Mouse (Mus musculus): ENCODE results near the gene Adam23. TPM values are rescaled to one million over a fixed set of nuclear protein-coding genes. Genes with fewer than 3 reads are reported as not detected.

The Adam23 gene
- polyA plus RNA-seq, 1 experiment from 2014 or later = 9.3 TPM

DNA sequence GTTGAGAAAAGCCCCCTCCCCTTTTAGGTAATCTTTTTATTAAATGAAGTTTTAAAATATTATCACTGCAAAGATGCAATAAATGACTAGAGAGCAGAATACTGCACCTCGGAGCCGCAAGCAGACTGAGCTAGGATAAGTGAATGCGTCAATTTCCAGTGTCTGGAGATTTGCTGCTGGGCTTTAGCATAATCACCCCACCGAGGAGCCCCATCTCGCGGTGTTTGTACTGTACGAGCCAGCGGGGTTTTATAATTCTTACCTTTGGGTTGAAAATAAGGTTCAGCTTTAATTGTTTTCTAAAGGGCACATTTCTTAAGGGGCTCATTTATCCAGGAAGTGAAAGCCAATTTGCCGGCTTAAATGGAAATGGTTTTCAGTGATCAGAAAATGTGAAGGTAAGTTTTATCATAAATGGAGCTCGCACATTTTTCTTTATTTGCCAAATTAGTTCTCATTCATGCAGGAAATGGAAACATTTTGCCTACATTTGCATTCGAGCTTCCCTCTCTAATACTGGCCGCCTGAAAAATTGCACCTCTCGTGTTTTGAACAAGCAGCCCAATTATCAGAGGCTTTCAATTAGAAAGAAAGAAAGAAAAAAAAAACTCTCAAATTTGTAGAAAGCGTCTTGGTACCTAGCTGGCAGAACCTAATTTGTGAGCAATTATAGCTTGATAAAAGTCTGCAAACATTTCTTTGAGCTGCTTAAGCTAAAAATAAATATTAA is 94.4 kb downstream of the Adam23 start:
- no peak overlapping the region for H3K4me2 ChIP-seq (ENCODE audit: low read depth, low read length)
- H3K4me3 ChIP-seq (ENCODE audit: low read depth, low read length) = no peak overlapping the region
- DNase-seq (ENCODE audit: low spot score) = peak; percentile 13
- H3K9me3 ChIP-seq (ENCODE audit: control insufficient read depth, low read length) = no peaks in the 10 kb centered on the region
- ATAC-seq (ENCODE audit: low read depth) = no peak
- H3K4me1 ChIP-seq (ENCODE audit: control insufficient read depth, insufficient read depth, low read length) = no peaks in the 10 kb centered on the region
- WGBS = 55% methylated on average over 14 of the region's 14 CpGs
- H3K27ac ChIP-seq (replicated peaks; ENCODE audit: low read depth, low read length) = no peak overlapping the region
- H3K9ac ChIP-seq (ENCODE audit: low read depth, low read length) = no peak overlapping the region
- H3K36me3 ChIP-seq (ENCODE audit: control insufficient read depth, insufficient read depth, low read length) = no peaks in the 10 kb centered on the region
- no peaks in the 10 kb centered on the region for H3K27me3 ChIP-seq (replicated peaks; ENCODE audit: control insufficient read depth, insufficient read depth, low read length)

DNA sequence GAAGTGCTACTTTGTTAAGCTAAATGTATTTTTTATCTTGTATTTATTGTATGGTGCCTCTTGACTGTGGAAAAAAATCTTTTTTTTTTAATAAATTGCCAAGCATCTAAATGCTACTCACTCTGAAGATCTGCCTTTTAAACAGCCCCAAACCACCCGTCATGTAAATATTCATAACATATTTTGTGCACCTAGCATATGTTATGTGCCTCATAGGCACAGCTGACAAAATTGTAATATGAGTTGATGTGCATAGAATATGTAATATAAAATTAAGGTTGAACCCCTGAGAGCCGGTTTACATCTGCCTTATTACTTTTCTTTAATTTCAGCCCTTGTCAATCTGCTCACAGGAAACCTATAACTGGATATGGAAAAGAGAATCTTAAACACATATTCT is 98.4 kb downstream of the Adam23 start:
- Histone ChIP-seq H3K4me1 (ENCODE audit: control insufficient read depth, insufficient read depth, low read length) (no peaks in the 10 kb centered on the region), H3K9me3 (ENCODE audit: control insufficient read depth, low read length) (no peaks in the 10 kb centered on the region), H3K27me3 (replicated peaks; ENCODE audit: control insufficient read depth, insufficient read depth, low read length) (no peaks in the 10 kb centered on the region), H3K4me2 (ENCODE audit: low read depth, low read length) (no peak overlapping the region), H3K36me3 (ENCODE audit: control insufficient read depth, insufficient read depth, low read length) (no peaks in the 10 kb centered on the region), H3K27ac (replicated peaks; ENCODE audit: low read depth, low read length) (no peak overlapping the region), H3K9ac (ENCODE audit: low read depth, low read length) (no peak overlapping the region), H3K4me3 (ENCODE audit: low read depth, low read length) (no peak overlapping the region)
- no peak for DNase-seq (ENCODE audit: low spot score)
- 67% methylated on average over 2 of the region's 2 CpGs for WGBS
- no peak for ATAC-seq (ENCODE audit: low read depth)

- Histone ChIP-seq H3K4me1 (ENCODE audit: control insufficient read depth, insufficient read depth, low read length) (peaks cover 16% of the 10 kb centered on the region; the same call in 1 of the 2 replicates), H3K36me3 (ENCODE audit: control insufficient read depth, insufficient read depth, low read length) (no peaks in the 10 kb centered on the region), H3K27ac (replicated peaks; ENCODE audit: low read depth, low read length) (no peak overlapping the region), H3K27me3 (replicated peaks; ENCODE audit: control insufficient read depth, insufficient read depth, low read length) (no peaks in the 10 kb centered on the region), H3K4me2 (ENCODE audit: low read depth, low read length) (no peak overlapping the region; the same call in 1 of the 2 replicates), H3K9me3 (ENCODE audit: control insufficient read depth, low read length) (no peaks in the 10 kb centered on the region), H3K4me3 (ENCODE audit: low read depth, low read length) (no peak overlapping the region), H3K9ac (ENCODE audit: low read depth, low read length) (no peak overlapping the region)
- DNase-seq (ENCODE audit: low spot score) (peak; percentile 43), ATAC-seq (ENCODE audit: low read depth) (peak; percentile 62; the same call in 1 of the 2 replicates)
- WGBS = 22% methylated on average over 5 of the region's 5 CpGs
Observed at GRCm38 (mm10) chr1:63553039-63553438, 107.3 kb downstream of the Adam23 start.

DNA sequence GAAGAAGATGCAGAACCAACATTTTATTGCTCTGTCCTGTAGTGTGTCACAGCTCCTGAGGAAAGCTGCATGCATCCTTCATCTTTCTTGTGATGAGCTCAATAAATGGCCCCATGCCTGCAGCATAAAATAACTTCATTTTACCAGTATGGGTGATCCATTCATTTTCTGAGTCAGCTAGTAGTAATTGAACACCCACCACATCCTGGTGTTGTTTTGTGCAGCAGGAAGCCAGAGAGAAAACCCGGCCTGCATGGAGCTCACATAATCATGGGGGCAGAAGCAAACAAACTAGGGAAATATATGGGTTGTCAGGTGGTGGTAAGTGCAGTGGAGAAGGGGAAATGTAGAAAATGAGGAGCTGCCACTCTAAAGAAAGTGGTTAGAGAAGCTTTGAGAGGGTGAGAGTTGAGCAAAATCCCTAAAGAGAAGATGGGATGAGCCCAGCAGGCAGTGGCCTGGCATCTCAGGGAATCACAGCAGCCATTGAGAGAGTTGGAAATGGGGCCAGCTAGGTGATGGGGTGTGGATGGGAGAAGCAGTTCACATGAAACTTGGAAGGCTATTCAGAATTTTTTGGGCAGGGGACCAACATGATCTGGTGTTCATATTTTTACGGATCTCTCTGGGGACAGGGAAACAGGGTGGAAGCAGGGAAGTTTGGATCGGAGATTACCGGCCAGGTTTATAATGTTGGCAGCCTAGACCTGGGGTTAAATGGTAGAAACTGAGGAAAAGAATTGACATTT is 116.3 kb downstream of the Adam23 start:
- Histone ChIP-seq H3K27me3 (replicated peaks; ENCODE audit: control insufficient read depth, insufficient read depth, low read length) (no peaks in the 10 kb centered on the region), H3K9me3 (ENCODE audit: control insufficient read depth, low read length) (no peaks in the 10 kb centered on the region), H3K36me3 (ENCODE audit: control insufficient read depth, insufficient read depth, low read length) (no peaks in the 10 kb centered on the region), H3K9ac (ENCODE audit: low read depth, low read length) (no peak overlapping the region), H3K4me3 (ENCODE audit: low read depth, low read length) (no peak overlapping the region), H3K4me2 (ENCODE audit: low read depth, low read length) (no peak overlapping the region), H3K27ac (replicated peaks; ENCODE audit: low read depth, low read length) (no peak overlapping the region), H3K4me1 (ENCODE audit: control insufficient read depth, insufficient read depth, low read length) (peaks cover 4% of the 10 kb centered on the region; the same call in 1 of the 2 replicates)
- DNase-seq (ENCODE audit: low spot score) = no peak
- 57% methylated on average over 4 of the region's 4 CpGs for WGBS
- ATAC-seq (ENCODE audit: low read depth) = no peak

GRCm38 (mm10) chr1:63563928-63564327 is 118.2 kb downstream of the Adam23 start:
- Histone ChIP-seq H3K27me3 (replicated peaks; ENCODE audit: control insufficient read depth, insufficient read depth, low read length) (no peaks in the 10 kb centered on the region), H3K27ac (replicated peaks; ENCODE audit: low read depth, low read length) (no peak overlapping the region), H3K9me3 (ENCODE audit: control insufficient read depth, low read length) (no peaks in the 10 kb centered on the region), H3K4me2 (ENCODE audit: low read depth, low read length) (no peak overlapping the region), H3K36me3 (ENCODE audit: control insufficient read depth, insufficient read depth, low read length) (no peaks in the 10 kb centered on the region), H3K9ac (ENCODE audit: low read depth, low read length) (no peak overlapping the region), H3K4me3 (ENCODE audit: low read depth, low read length) (no peak overlapping the region), H3K4me1 (ENCODE audit: control insufficient read depth, insufficient read depth, low read length) (peaks cover 4% of the 10 kb centered on the region; the same call in 1 of the 2 replicates)
- ATAC-seq (ENCODE audit: low read depth) (no peak), DNase-seq (ENCODE audit: low spot score) (no peak)
- WGBS = 68% methylated on average over 4 of the region's 4 CpGs

DNA sequence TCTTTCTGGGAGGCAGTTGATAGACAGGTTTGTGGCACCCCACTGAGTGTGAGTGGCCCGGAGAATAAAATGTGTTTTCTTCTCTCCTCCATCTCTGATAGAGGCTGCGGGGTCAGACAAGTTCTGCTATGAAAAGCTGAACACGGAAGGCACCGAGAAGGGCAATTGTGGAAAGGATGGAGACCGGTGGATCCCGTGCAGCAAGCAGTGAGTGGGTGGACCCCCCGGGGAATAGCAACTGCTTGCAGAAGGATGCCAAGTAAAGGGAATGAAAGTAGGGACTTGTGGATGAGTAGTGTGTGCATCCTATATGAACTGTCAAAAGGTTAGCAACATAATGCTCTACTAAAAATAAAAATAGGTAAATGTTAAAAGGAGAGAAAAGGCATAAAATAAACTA is 120.8 kb downstream of the Adam23 start:
- 27% methylated on average over 7 of the region's 7 CpGs for WGBS
- no peak overlapping the region for H3K4me3 ChIP-seq (ENCODE audit: low read depth, low read length)
- H3K9me3 ChIP-seq (ENCODE audit: control insufficient read depth, low read length) = no peaks in the 10 kb centered on the region
- H3K4me1 ChIP-seq (ENCODE audit: control insufficient read depth, insufficient read depth, low read length) = peaks cover 4% of the 10 kb centered on the region; the same call in 1 of the 2 replicates
- no peak overlapping the region for H3K4me2 ChIP-seq (ENCODE audit: low read depth, low read length)
- DNase-seq (ENCODE audit: low spot score) (no peak), ATAC-seq (ENCODE audit: low read depth) (no peak)
- H3K27me3 ChIP-seq (replicated peaks; ENCODE audit: control insufficient read depth, insufficient read depth, low read length) = no peaks in the 10 kb centered on the region
- no peak overlapping the region for H3K27ac ChIP-seq (replicated peaks; ENCODE audit: low read depth, low read length)
- no peak overlapping the region for H3K9ac ChIP-seq (ENCODE audit: low read depth, low read length)
- H3K36me3 ChIP-seq (ENCODE audit: control insufficient read depth, insufficient read depth, low read length) = no peaks in the 10 kb centered on the region

DNA sequence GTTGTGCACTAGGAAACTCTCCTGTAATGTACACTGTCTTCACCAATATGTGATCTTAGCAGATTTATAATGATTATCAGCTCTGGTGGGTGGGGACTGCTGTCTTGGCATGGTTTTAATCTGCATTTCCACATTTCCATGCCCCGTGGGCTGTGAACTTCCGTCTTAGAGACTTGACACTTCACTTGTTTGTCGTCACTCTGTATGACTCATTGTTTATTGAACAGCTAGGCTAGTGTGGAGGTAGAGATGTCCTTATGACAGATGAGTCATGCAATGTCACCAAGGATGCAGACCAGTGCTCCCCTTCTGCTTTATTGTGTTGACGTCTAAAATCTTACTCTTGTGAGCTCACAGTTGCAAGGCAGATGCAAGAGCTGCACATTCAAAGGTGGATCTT is 121.3 kb downstream of the Adam23 start:
- no peaks in the 10 kb centered on the region for H3K36me3 ChIP-seq (ENCODE audit: control insufficient read depth, insufficient read depth, low read length)
- no peak overlapping the region for H3K9ac ChIP-seq (ENCODE audit: low read depth, low read length)
- H3K27ac ChIP-seq (replicated peaks; ENCODE audit: low read depth, low read length) = no peak overlapping the region
- H3K9me3 ChIP-seq (ENCODE audit: control insufficient read depth, low read length) = no peaks in the 10 kb centered on the region
- no peak overlapping the region for H3K4me2 ChIP-seq (ENCODE audit: low read depth, low read length)
- ATAC-seq (ENCODE audit: low read depth) (no peak), DNase-seq (ENCODE audit: low spot score) (no peak)
- 46% methylated on average over 4 of the region's 4 CpGs for WGBS
- H3K4me1 ChIP-seq (ENCODE audit: control insufficient read depth, insufficient read depth, low read length) = peaks cover 3% of the 10 kb centered on the region; the same call in 1 of the 2 replicates
- no peaks in the 10 kb centered on the region for H3K27me3 ChIP-seq (replicated peaks; ENCODE audit: control insufficient read depth, insufficient read depth, low read length)
- no peak overlapping the region for H3K4me3 ChIP-seq (ENCODE audit: low read depth, low read length)

- Histone ChIP-seq H3K27me3 (replicated peaks; ENCODE audit: control insufficient read depth, insufficient read depth, low read length) (no peaks in the 10 kb centered on the region), H3K4me3 (ENCODE audit: low read depth, low read length) (no peak overlapping the region), H3K27ac (replicated peaks; ENCODE audit: low read depth, low read length) (no peak overlapping the region), H3K36me3 (ENCODE audit: control insufficient read depth, insufficient read depth, low read length) (no peaks in the 10 kb centered on the region), H3K4me2 (ENCODE audit: low read depth, low read length) (no peak overlapping the region), H3K9me3 (ENCODE audit: control insufficient read depth, low read length) (no peaks in the 10 kb centered on the region), H3K4me1 (ENCODE audit: control insufficient read depth, insufficient read depth, low read length) (0 out of 2 replicates have a peak, but pooled peaks cover 4% of the 10 kb centered on the region), H3K9ac (ENCODE audit: low read depth, low read length) (no peak overlapping the region)
- ATAC-seq (ENCODE audit: low read depth) (no peak), DNase-seq (ENCODE audit: low spot score) (no peak)
- WGBS = 68% methylated on average over 7 of the region's 7 CpGs
Observed at GRCm38 (mm10) chr1:63572229-63572628, 126.5 kb downstream of the Adam23 start.

Data from embryonic facial prominence, embryonic 14.5 days (tissue).